Mouse (Mus musculus): ENCODE data around the gene Spert. TPM values are rescaled to one million over a fixed set of nuclear protein-coding genes. Genes with fewer than 3 reads are reported as not detected.

Spert gene
- polyA plus RNA-seq (2012; ENCODE audit: insufficient read depth, insufficient read length, low replicate concordance, missing spikeins) = not detected in 2 replicates

DNA sequence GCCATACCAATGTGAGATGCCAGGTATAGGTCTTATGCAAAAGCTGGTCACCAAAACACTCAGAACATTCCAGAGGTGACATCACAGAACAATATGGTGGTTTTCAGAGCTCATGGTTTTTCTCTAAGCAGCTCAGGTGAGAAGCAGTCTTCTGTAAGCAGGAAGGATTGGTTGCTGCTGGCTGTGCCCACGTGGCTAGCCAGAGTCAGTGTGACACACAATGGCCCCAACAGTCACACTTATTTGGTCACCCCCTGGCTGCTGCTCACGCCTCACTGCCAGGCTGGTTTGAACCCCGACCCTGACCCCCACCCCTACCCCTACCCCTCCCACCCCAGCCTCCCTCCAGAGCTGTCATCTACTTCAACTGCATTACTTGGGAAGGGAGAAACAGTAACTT, at the start of gene Spert:
Gene Spert, minus strand, starts transcription at position 139 of the 400 bp plus-strand sequence.
- Histone ChIP-seq H3K4me1 (ENCODE audit: control insufficient read depth, insufficient read depth, low read length) (no peaks in the 10 kb centered on the region), H3K27ac (ENCODE audit: insufficient read depth, low read depth, low read length) (no peak within 1 kb of the TSS), H3K4me3 (ENCODE audit: insufficient read depth, low read depth, low read length) (no peak within 1 kb of the TSS)
- WGBS = 85% methylated on average over 3 of the region's 3 CpGs
- TF ChIP-seq POLR2A (IDR thresholded peaks at IDR 0.05; ENCODE audit: insufficient read depth, low read depth, low read length) (no peak), CTCF (IDR thresholded peaks at IDR 0.05; ENCODE audit: insufficient read depth, low read depth, low read length) (no peak)

DNA sequence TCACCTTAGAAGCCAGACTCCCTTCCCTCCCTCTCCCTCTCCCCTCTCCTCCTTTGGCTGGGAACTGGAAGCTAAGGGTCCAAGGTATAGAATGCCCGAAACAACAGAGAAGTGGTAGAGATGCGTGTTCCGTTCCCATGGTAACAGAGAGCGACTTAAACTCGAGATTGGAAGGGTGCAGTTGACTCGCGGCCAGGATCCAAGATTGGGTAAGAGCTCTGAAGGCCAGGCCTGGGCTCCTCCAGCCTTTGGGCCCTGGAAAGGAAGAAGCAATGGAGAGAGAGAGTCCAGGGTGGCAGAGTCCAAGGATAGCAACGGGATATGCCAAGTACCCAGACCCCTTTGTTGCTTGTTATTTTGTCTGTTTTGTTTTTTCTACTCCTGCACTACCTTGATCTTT, 49.2 kb upstream of the Spert start, which contains the start of gene Erich6b:
Gene Erich6b, plus strand, starts transcription at position 180 of the 400 bp plus-strand sequence.
- no peaks in the 10 kb centered on the region for H3K4me1 ChIP-seq (ENCODE audit: control insufficient read depth, insufficient read depth, low read length)
- 69% methylated on average over 8 of the region's 8 CpGs for whole genome bisulfite sequencing
- H3K27ac ChIP-seq (ENCODE audit: insufficient read depth, low read depth, low read length) = no peak within 1 kb of the TSS
- TF ChIP-seq CTCF (IDR thresholded peaks at IDR 0.05; ENCODE audit: insufficient read depth, low read depth, low read length) = no peak
- no peak for TF ChIP-seq POLR2A (IDR thresholded peaks at IDR 0.05; ENCODE audit: insufficient read depth, low read depth, low read length)
- H3K4me3 ChIP-seq (ENCODE audit: insufficient read depth, low read depth, low read length) = no peak within 1 kb of the TSS

DNA sequence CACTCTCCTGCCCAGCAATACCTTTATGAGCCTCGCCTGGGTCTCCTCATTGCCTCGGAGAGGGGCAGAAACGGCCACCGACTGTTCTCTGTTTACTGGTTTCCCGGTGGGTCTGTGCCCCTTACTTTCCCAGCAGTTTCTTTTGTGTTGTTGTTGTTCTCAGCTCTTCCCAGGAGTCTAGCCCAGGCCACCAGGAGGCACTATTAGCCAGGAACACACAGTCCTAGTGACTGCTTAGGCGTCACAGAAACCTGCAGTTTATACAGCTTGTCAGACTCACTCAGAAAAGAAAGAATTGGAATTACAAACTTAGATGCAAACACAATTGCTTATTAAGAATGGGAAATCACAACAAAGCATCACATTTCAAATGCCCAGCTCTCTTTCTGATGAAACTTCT, 48.5 kb upstream of the Spert start:
- TF ChIP-seq CTCF (IDR thresholded peaks at IDR 0.05; ENCODE audit: insufficient read depth, low read depth, low read length) (no peak), POLR2A (IDR thresholded peaks at IDR 0.05; ENCODE audit: insufficient read depth, low read depth, low read length) (no peak)
- H3K4me1 ChIP-seq (ENCODE audit: control insufficient read depth, insufficient read depth, low read length) = no peaks in the 10 kb centered on the region

DNA sequence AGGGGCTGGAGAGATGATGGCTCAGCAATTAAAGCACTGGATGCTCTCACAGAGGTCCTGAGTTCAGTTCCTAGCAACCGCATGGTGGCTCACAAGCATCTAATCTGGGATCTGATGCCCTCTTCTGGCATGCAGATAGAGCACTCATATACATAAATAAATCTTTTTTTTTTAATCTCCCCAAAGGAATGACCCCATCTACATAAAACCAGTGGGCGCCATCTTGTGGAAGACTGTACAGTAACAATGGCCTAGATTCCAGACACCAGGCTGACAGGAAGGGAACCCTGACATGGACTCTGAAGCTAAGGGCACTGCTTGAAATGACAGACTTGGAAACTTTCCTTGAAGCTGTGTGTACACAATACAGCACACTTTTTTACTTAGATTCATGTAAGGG, 47.9 kb upstream of the Spert start:
- 98% methylated on average over 2 of the region's 2 CpGs for WGBS
- Histone ChIP-seq H3K4me1 (ENCODE audit: control insufficient read depth, insufficient read depth, low read length) (no peaks in the 10 kb centered on the region), H3K4me3 (ENCODE audit: insufficient read depth, low read depth, low read length) (no peak overlapping the region), H3K27ac (ENCODE audit: insufficient read depth, low read depth, low read length) (no peak overlapping the region)
- TF ChIP-seq POLR2A (IDR thresholded peaks at IDR 0.05; ENCODE audit: insufficient read depth, low read depth, low read length) (no peak), CTCF (IDR thresholded peaks at IDR 0.05; ENCODE audit: insufficient read depth, low read depth, low read length) (no peak)

More for the DNA sequence above, 48.5 kb upstream of the Spert start:
- 69% methylated on average over 6 of the region's 6 CpGs for WGBS
- no peak overlapping the region for H3K27ac ChIP-seq (ENCODE audit: insufficient read depth, low read depth, low read length)
- no peak overlapping the region for H3K4me3 ChIP-seq (ENCODE audit: insufficient read depth, low read depth, low read length)

- WGBS = 75% methylated on average over 4 of the region's 4 CpGs
- Histone ChIP-seq H3K4me1 (ENCODE audit: control insufficient read depth, insufficient read depth, low read length) (no peaks in the 10 kb centered on the region), H3K4me3 (ENCODE audit: insufficient read depth, low read depth, low read length) (no peak overlapping the region), H3K27ac (ENCODE audit: insufficient read depth, low read depth, low read length) (no peak overlapping the region)
- TF ChIP-seq POLR2A (IDR thresholded peaks at IDR 0.05; ENCODE audit: insufficient read depth, low read depth, low read length) = no peak
Observed at GRCm38 (mm10) chr14:75637641-75638040, 44.7 kb upstream of the Spert start.

DNA sequence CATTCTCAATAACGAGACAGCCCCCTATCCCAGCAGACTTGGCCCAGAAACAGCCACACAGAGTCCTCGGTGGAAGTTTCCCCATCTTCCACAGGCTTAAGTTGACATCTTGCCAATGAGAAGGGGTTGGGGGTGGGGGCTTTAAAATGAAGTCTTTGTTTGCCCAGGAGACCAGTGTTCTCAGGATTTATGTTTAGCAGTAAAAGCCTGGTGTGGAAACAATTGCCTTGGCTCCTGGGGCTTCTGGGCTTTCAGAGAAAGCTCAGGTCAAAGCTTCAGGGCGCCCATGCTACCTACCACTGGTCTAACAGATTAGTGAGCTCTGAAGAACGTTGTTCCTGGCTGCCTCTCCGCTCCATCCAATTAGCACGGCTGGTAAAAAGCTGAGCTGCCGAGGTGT, 43.2 kb upstream of the Spert start:
- no peak overlapping the region for H3K4me3 ChIP-seq (ENCODE audit: insufficient read depth, low read depth, low read length)
- H3K27ac ChIP-seq (ENCODE audit: insufficient read depth, low read depth, low read length) = no peak overlapping the region
- no peak for TF ChIP-seq CTCF (IDR thresholded peaks at IDR 0.05; ENCODE audit: insufficient read depth, low read depth, low read length)
- no peak for TF ChIP-seq POLR2A (IDR thresholded peaks at IDR 0.05; ENCODE audit: insufficient read depth, low read depth, low read length)
- no peaks in the 10 kb centered on the region for H3K4me1 ChIP-seq (ENCODE audit: control insufficient read depth, insufficient read depth, low read length)
- 64% methylated on average over 7 of the region's 7 CpGs for WGBS

DNA sequence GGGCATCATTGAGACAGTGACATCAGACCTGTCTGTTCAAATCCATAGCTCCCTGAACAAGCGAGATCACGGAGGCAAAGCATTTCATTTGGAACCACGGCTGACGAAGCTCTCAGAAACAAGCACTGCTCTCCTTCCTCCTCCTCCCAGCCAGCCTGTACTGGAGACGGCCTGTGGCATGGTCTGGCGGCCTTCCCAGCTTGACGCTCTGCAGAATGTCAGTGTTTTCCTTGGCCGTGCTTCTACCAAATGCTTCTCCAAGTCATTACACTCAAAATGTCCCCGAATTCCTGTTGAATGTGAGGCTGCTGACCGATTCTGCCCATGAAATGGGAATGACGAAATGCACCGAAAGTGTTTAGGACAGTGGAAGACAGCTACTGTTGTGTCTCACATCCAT, 42.4 kb upstream of the Spert start:
- TF ChIP-seq POLR2A (IDR thresholded peaks at IDR 0.05; ENCODE audit: insufficient read depth, low read depth, low read length) = no peak
- no peak for TF ChIP-seq CTCF (IDR thresholded peaks at IDR 0.05; ENCODE audit: insufficient read depth, low read depth, low read length)
- Histone ChIP-seq H3K4me3 (ENCODE audit: insufficient read depth, low read depth, low read length) (no peak overlapping the region), H3K27ac (ENCODE audit: insufficient read depth, low read depth, low read length) (no peak overlapping the region), H3K4me1 (ENCODE audit: control insufficient read depth, insufficient read depth, low read length) (no peaks in the 10 kb centered on the region)
- 45% methylated on average over 12 of the region's 12 CpGs for WGBS

- WGBS = 94% methylated on average over 8 of the region's 8 CpGs
- no peak overlapping the region for H3K27ac ChIP-seq (ENCODE audit: insufficient read depth, low read depth, low read length)
- no peak overlapping the region for H3K4me3 ChIP-seq (ENCODE audit: insufficient read depth, low read depth, low read length)
- TF ChIP-seq POLR2A (IDR thresholded peaks at IDR 0.05; ENCODE audit: insufficient read depth, low read depth, low read length) = no peak
- no peak for TF ChIP-seq CTCF (IDR thresholded peaks at IDR 0.05; ENCODE audit: insufficient read depth, low read depth, low read length)
- H3K4me1 ChIP-seq (ENCODE audit: control insufficient read depth, insufficient read depth, low read length) = no peaks in the 10 kb centered on the region
Observed at GRCm38 (mm10) chr14:75628870-75629269, 36.0 kb upstream of the Spert start.

GRCm38 (mm10) chr14:75622984-75623383, 30.1 kb upstream of the Spert start:
- 71% methylated on average over 7 of the region's 7 CpGs for WGBS
- TF ChIP-seq POLR2A (IDR thresholded peaks at IDR 0.05; ENCODE audit: insufficient read depth, low read depth, low read length) (no peak), CTCF (IDR thresholded peaks at IDR 0.05; ENCODE audit: insufficient read depth, low read depth, low read length) (no peak)
- no peak overlapping the region for H3K27ac ChIP-seq (ENCODE audit: insufficient read depth, low read depth, low read length)
- no peak overlapping the region for H3K4me3 ChIP-seq (ENCODE audit: insufficient read depth, low read depth, low read length)
- H3K4me1 ChIP-seq (ENCODE audit: control insufficient read depth, insufficient read depth, low read length) = no peaks in the 10 kb centered on the region

DNA sequence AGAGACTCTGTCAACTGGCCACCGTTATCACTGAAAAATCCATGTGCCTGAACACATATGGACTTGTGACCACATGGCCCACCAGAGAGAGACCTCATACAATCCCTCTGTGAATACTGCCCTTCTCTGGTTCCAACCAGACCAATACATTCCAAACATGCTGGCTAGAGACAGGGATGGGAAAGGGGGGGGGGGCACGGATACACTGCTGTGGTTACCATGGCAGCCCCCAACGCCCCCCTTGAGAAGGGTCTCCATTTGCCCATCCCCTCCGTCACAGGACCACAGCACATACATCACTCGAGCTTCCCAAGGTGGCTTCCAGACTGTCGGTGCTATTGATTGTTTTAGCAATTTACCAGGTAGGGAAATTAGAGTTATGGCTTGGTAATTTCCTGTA, 23.5 kb upstream of the Spert start:
- WGBS = 87% methylated on average over 6 of the region's 6 CpGs
- Histone ChIP-seq H3K4me3 (ENCODE audit: insufficient read depth, low read depth, low read length) (no peak overlapping the region), H3K27ac (ENCODE audit: insufficient read depth, low read depth, low read length) (no peak overlapping the region), H3K4me1 (ENCODE audit: control insufficient read depth, insufficient read depth, low read length) (no peaks in the 10 kb centered on the region)
- TF ChIP-seq POLR2A (IDR thresholded peaks at IDR 0.05; ENCODE audit: insufficient read depth, low read depth, low read length) (no peak), CTCF (IDR thresholded peaks at IDR 0.05; ENCODE audit: insufficient read depth, low read depth, low read length) (no peak)

All from olfactory bulb, adult 2 months (tissue).